In the genomic region with DNA sequence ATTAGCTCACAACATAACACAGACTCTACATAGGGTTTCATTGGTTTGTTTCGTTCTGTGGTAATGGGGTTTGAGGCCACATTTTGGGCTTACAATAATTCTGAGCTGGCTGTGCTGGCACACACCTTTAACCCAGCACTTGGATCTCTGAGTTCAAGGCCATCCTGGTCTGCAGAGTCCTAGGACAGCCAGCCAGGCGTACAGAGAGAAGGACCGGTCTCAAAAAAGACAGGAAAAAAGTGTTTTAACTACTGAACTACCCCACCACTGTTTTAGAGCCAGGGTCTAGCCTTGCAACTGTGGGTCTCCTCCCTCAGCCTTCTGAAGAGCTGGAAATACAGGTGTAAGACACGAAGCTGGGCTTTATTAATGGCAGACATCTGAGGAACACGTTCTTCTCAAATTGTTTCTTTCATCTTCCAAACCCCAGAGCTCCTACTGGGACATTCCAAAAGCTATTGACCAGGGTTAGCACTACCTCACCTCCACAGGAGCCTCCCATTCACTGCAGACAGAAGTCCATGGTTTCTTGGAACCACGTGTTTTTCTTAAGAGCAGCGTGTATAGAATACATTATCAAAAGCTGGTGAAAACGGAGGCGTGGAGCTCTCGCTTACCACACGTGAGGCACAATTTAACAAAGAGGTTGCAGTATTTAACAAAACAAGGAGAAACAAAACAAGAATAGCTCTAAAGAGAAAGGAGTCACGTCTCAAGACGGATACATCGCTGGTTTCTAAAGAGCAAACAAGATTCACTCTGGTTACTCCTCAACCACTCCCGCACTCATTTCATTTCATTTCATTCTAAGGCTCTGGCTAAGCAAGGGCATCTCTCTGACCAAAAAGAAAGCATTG, we compare ENCODE assay signal across 8 mouse cellular contexts. TPM values are rescaled to one million over a fixed set of nuclear protein-coding genes. Genes with fewer than 3 reads are reported as not detected.
A peak's percentile ranks its signal among the peaks of the same experiment; 100 is the strongest.
DNase-seq lines count a peak whose midpoint lies in the region; ATAC-seq and TF ChIP-seq lines count a peak whose summit lies in the region.

No protein-coding gene starts in this region.

- peak overlapping the region; percentile 68 for H3K4me2 ChIP-seq in limb, embryonic 12.5 days
- peak overlapping the region; percentile 62 for H3K4me2 ChIP-seq in stomach, postnatal 0 days (replicated peaks; ENCODE audit: low read depth)

- no peak for ATAC-seq in limb, embryonic 12.5 days (ENCODE audit: insufficient number of reproducible peaks, insufficient read depth, low FRiP score, low TSS enrichment, low read depth)
- ATAC-seq in stomach, postnatal 0 days (ENCODE audit: low FRiP score, low TSS enrichment): no peak

- no peak for TF ChIP-seq EP300 in stomach, postnatal 0 days (optimal IDR thresholded peaks at IDR 0.05)

- DNase-seq in cerebellum, adult 2 months: no peak
- no peak for DNase-seq in cerebellum, postnatal 36 days
- DNase-seq in thymus, postnatal 0 days (ENCODE audit: low spot score): peak; percentile 8
- DNase-seq in thymus, postnatal 10 days (ENCODE audit: low spot score in 2 of 2): no peak
- no peak for DNase-seq in stomach, postnatal 0 days (ENCODE audit: low spot score)
- no peak for DNase-seq in cerebellum, postnatal 14 days
- no peak for DNase-seq in right cerebral cortex, postnatal 36 days (ENCODE audit: low spot score in 2 of 2)

- H3K9me3 ChIP-seq in limb, embryonic 12.5 days: no peaks in the 10 kb centered on the region
- no peaks in the 10 kb centered on the region for H3K9me3 ChIP-seq in stomach, postnatal 0 days (ENCODE audit: control insufficient read depth, low read length)

- WGBS in cerebellum, adult 2 months: 32% methylated on average over 15 of the region's 15 CpGs
- 56% methylated on average over 15 of the region's 15 CpGs for WGBS in limb, embryonic 12.5 days
- 40% methylated on average over 15 of the region's 15 CpGs for WGBS in stomach, postnatal 0 days

- H3K27ac ChIP-seq in cerebellum, adult 2 months (ENCODE audit: insufficient read depth, low read length): no peak overlapping the region
- no peak overlapping the region for H3K27ac ChIP-seq in limb, embryonic 12.5 days
- 0 out of 2 replicates have a peak overlapping the region, but pooled peaks have one; percentile 13 for H3K27ac ChIP-seq in stomach, postnatal 0 days (replicated peaks)

- H3K27me3 ChIP-seq in cerebellum, adult 2 months (ENCODE audit: control insufficient read depth, insufficient read depth, low read length): no peaks in the 10 kb centered on the region
- H3K27me3 ChIP-seq in limb, embryonic 12.5 days: no peaks in the 10 kb centered on the region
- H3K27me3 ChIP-seq in stomach, postnatal 0 days (ENCODE audit: control insufficient read depth, insufficient read depth, low read length): no peaks in the 10 kb centered on the region

- H3K4me3 ChIP-seq in cerebellum, adult 2 months (replicated peaks; ENCODE audit: insufficient read depth, low read depth, low read length): peak overlapping the region; percentile 49
- peak overlapping the region; percentile 82 for H3K4me3 ChIP-seq in limb, embryonic 12.5 days (replicated peaks)
- H3K4me3 ChIP-seq in stomach, postnatal 0 days (ENCODE audit: low read depth, low read length): peak overlapping the region; percentile 89

- H3K9ac ChIP-seq in limb, embryonic 12.5 days (replicated peaks): peak overlapping the region; percentile 78; the same call in 1 of the 2 replicates
- peak overlapping the region; percentile 86 for H3K9ac ChIP-seq in stomach, postnatal 0 days (ENCODE audit: low read length)

- peaks cover 2% of the 10 kb centered on the region; the same call in 1 of the 2 replicates for H3K36me3 ChIP-seq in limb, embryonic 12.5 days
- no peaks in the 10 kb centered on the region for H3K36me3 ChIP-seq in stomach, postnatal 0 days (ENCODE audit: control insufficient read depth, insufficient read depth, low read length)

- H3K4me1 ChIP-seq in cerebellum, adult 2 months (ENCODE audit: control insufficient read depth, insufficient read depth, low read length): peaks cover 3% of the 10 kb centered on the region; the same call in 1 of the 2 replicates
- H3K4me1 ChIP-seq in limb, embryonic 12.5 days (replicated peaks): peaks cover 8% of the 10 kb centered on the region
- H3K4me1 ChIP-seq in stomach, postnatal 0 days (replicated peaks; ENCODE audit: control insufficient read depth, insufficient read depth): peaks cover 3% of the 10 kb centered on the region; the same call in 1 of the 2 replicates

- TF ChIP-seq CTCF in cerebellum, adult 2 months (IDR thresholded peaks at IDR 0.05; ENCODE audit: borderline replicate concordance, insufficient read depth, low read depth, low read length): no peak
- TF ChIP-seq CTCF in stomach, postnatal 0 days (IDR thresholded peaks at IDR 0.05; ENCODE audit: low read depth): no peak

- TF ChIP-seq POLR2A in cerebellum, adult 2 months (IDR thresholded peaks at IDR 0.05; ENCODE audit: borderline replicate concordance, insufficient read depth, low read length): no peak

RNA-seq across cellular contexts. Expression of gene Hikeshi, which starts 1.3 kb away (rescaled TPM):
- polyA plus RNA-seq in cerebellum, adult 2 months (2012; rRNA removed): 80.6 and 93.7 TPM in 2 replicates
- polyA plus RNA-seq in thymus, postnatal 0 days (2015; fragmentation: Nextera tagmentation; extraction: Ambion mirVana): 152 and 183 TPM in 2 replicates
- 124 and 129 TPM in 2 replicates for polyA plus RNA-seq in limb, embryonic 12.5 days (2016; fragmentation: Nextera tagmentation; extraction: Ambion mirVana)
- polyA plus RNA-seq in stomach, postnatal 0 days (2015; fragmentation: Nextera tagmentation; extraction: Ambion mirVana): 69.2 and 72.8 TPM in 2 replicates

RNA-seq across cellular contexts. Expression of gene Ccdc81, which starts 36.3 kb away (rescaled TPM):
- polyA plus RNA-seq in cerebellum, adult 2 months (2012; rRNA removed): 0.90 and 1.2 TPM in 2 replicates
- 0.09 TPM in 2 replicates for polyA plus RNA-seq in thymus, postnatal 0 days (2015; fragmentation: Nextera tagmentation; extraction: Ambion mirVana)
- 0.08 and 0.21 TPM in 2 replicates for polyA plus RNA-seq in limb, embryonic 12.5 days (2016; fragmentation: Nextera tagmentation; extraction: Ambion mirVana)
- polyA plus RNA-seq in stomach, postnatal 0 days (2015; fragmentation: Nextera tagmentation; extraction: Ambion mirVana): 0.04 and 0.05 TPM in 2 replicates

RNA-seq across cellular contexts. Expression of gene Eed, which starts 41.1 kb away (rescaled TPM):
- 48.2 and 49.7 TPM in 2 replicates for polyA plus RNA-seq in cerebellum, adult 2 months (2012; rRNA removed)
- polyA plus RNA-seq in thymus, postnatal 0 days (2015; fragmentation: Nextera tagmentation; extraction: Ambion mirVana): 70.3 and 75.3 TPM in 2 replicates
- 95.5 and 97.3 TPM in 2 replicates for polyA plus RNA-seq in limb, embryonic 12.5 days (2016; fragmentation: Nextera tagmentation; extraction: Ambion mirVana)
- 35.7 and 38.0 TPM in 2 replicates for polyA plus RNA-seq in stomach, postnatal 0 days (2015; fragmentation: Nextera tagmentation; extraction: Ambion mirVana)
